Mouse (Mus musculus) intestine, embryonic 14.5 days (tissue): ENCODE measurements around the gene Dock4. TPM values are rescaled to one million over a fixed set of nuclear protein-coding genes. Genes with fewer than 3 reads are reported as not detected.

Source experiments
- ATAC-seq: fragments of 200-750 bp; cut with Nextera tagmentation; replicated peaks from 2 replicates; pipeline ENCODE4 v1.8.0; 2017; ENCODE audit warnings: low read depth, moderate number of reproducible peaks, moderate TSS enrichment, moderate library complexity; ENCODE audit not compliant: low FRiP score, low TSS enrichment
- DNase-seq: peaks from one replicate; pipeline ENCODE4 v3.0.0-alpha.2; 2018; ENCODE audit warnings: low spot score
- H3K27ac ChIP-seq: fragments of 300-500 bp; sonication (generic); 2 replicates; pipeline ENCODE4 v1.5.1; 2014; ENCODE audit warnings: low read depth, mild to moderate bottlenecking, control low read depth
- H3K27me3 ChIP-seq: fragments of 300-500 bp; sonication (generic); replicated peaks from 2 replicates; pipeline ENCODE4 v1.6.1; 2014; ENCODE audit warnings: low read length, control low read depth; ENCODE audit not compliant: control insufficient read depth, insufficient read depth
- H3K36me3 ChIP-seq: fragments of 300-500 bp; sonication (generic); 2 replicates; pipeline ENCODE4 v1.6.1; 2014; ENCODE audit warnings: low read length, control low read depth; ENCODE audit not compliant: control insufficient read depth, insufficient read depth
- H3K4me1 ChIP-seq: fragments of 300-500 bp; sonication (generic); replicated peaks from 2 replicates; pipeline ENCODE4 v1.6.1; 2014; ENCODE audit warnings: low read length, control low read depth, mixed read lengths; ENCODE audit not compliant: control insufficient read depth, insufficient read depth
- H3K4me2 ChIP-seq: fragments of 300-500 bp; sonication (generic); 2 replicates; pipeline ENCODE4 v1.6.1; 2014; ENCODE audit warnings: low read length
- H3K4me3 ChIP-seq: fragments of 300-500 bp; sonication (generic); 2 replicates; pipeline ENCODE4 v1.5.1; 2014; ENCODE audit warnings: low read depth, low read length, control low read depth, mixed read lengths
- H3K9ac ChIP-seq: fragments of 300-500 bp; sonication (generic); 2 replicates; pipeline ENCODE4 v1.6.1; 2014; ENCODE audit warnings: mild to moderate bottlenecking, low read length
- H3K9me3 ChIP-seq: fragments of 300-500 bp; sonication (generic); 2 replicates; pipeline ENCODE4 v1.6.1; 2016; ENCODE audit warnings: low read length, control low read depth; ENCODE audit not compliant: control insufficient read depth
- WGBS: fragments of 180-500 bp; shearing (Covaris S2); extraction: QIAGEN DNeasy Blood & Tissue Kit; methylation state at CpG from one replicate; pipeline ENCODE4 v1.1.7; 2014; 5-methylcytosine and 5-hydroxymethylcytosine counted together
- polyA plus RNA-seq: library from polyadenylated mRNA; unstranded; fragments of >200 nt; fragmentation: Nextera tagmentation; extraction: Ambion mirVana; gene quantifications from 2 replicates; pipeline ENCODE4 v1.2.1, GENCODE M21; 2014

Gene Dock4
- polyA plus RNA-seq, 1 experiment from 2014 or later, result 10.6 TPM

DNA sequence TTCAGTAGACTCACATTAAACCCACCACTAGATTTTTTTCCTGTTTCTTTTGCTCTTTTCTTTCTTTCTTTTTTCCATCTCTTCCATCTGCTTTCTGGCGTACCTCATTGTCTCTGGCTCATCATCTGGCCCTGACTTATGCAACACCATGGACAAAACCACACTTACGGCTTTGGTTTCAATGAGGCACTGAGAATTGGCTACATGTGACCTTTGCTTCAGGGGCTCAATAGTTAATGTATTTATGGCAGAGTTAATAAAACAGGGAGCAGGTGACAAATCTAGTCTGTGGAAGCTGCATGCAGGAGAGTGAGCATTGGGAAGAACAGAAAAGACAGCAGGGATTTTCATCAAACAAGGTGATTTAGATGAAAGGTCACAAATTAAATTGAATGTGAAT lies 131.0 kb downstream of the Dock4 start:
- H3K4me1 ChIP-seq, result 0 out of 2 replicates have a peak, but pooled peaks cover 2% of the 10 kb centered on the region
- H3K4me2 ChIP-seq, result no peak overlapping the region
- no peak for ATAC-seq
- 84% methylated on average over 2 of the region's 2 CpGs for WGBS
- DNase-seq, result no peak
- H3K27ac ChIP-seq, result no peak overlapping the region
- no peaks in the 10 kb centered on the region for H3K27me3 ChIP-seq
- no peak overlapping the region for H3K4me3 ChIP-seq
- H3K36me3 ChIP-seq, result no peaks in the 10 kb centered on the region
- H3K9me3 ChIP-seq, result no peaks in the 10 kb centered on the region
- no peak overlapping the region for H3K9ac ChIP-seq

DNA sequence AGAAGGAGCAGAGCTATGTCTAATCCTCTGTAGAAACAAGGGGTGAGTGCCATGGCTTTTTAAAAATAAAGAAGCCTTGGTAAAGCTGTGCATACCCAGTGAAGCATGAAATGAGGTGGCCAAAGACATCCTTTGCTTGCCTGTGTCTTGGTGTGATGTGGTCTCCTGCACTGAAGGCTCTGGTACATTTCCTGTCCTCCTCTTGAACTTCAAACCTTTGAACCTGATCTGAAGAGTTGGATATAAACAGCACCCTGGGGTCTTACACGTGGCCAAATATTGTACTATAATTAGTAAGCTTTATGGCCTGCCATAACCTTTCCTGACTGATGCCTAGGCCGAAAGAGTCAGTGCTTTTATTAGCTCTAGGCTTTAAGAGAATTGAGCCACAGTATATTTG lies 134.6 kb downstream of the Dock4 start:
- WGBS, result 12% methylated on average over 2 of the region's 2 CpGs
- no peak overlapping the region for H3K27ac ChIP-seq
- no peak overlapping the region for H3K9ac ChIP-seq
- 0 out of 2 replicates have a peak, but pooled peaks cover 2% of the 10 kb centered on the region for H3K4me1 ChIP-seq
- no peaks in the 10 kb centered on the region for H3K36me3 ChIP-seq
- ATAC-seq, result peak; percentile 66; the same call in 1 of the 2 replicates
- H3K27me3 ChIP-seq, result no peaks in the 10 kb centered on the region
- DNase-seq, result no peak
- H3K4me2 ChIP-seq, result no peak overlapping the region
- H3K4me3 ChIP-seq, result no peak overlapping the region
- H3K9me3 ChIP-seq, result no peaks in the 10 kb centered on the region

GRCm38 (mm10) chr12:40581037-40581436 lies 135.3 kb downstream of the Dock4 start:
- no peak overlapping the region for H3K4me2 ChIP-seq
- H3K27me3 ChIP-seq, result no peaks in the 10 kb centered on the region
- no peak overlapping the region for H3K9ac ChIP-seq
- H3K4me3 ChIP-seq, result no peak overlapping the region
- H3K4me1 ChIP-seq, result 0 out of 2 replicates have a peak, but pooled peaks cover 2% of the 10 kb centered on the region
- no peak overlapping the region for H3K27ac ChIP-seq
- ATAC-seq, result no peak
- DNase-seq, result no peak
- no peaks in the 10 kb centered on the region for H3K9me3 ChIP-seq
- no peaks in the 10 kb centered on the region for H3K36me3 ChIP-seq
- 64% methylated on average over 3 of the region's 3 CpGs for WGBS

DNA sequence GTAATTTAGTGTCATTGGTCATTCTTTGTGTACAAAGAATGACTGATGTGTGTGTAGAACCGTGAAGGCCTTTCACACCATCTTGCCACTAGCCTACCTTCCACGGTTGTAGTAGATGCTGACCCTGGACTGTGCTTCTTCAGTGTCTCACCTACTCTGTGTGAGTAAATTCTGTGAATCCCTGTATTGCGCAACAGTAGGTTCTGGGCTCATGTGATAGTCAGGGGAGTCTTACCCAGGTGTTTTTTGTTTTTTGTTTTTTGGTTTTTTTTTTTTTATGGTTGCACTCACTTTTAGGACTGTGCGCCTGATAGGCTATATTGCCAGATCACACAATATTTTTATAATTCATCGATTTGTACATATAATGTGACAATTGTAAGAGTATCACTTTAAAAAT lies 136.3 kb downstream of the Dock4 start:
- Histone ChIP-seq H3K27ac (no peak overlapping the region), H3K4me2 (no peak overlapping the region), H3K36me3 (no peaks in the 10 kb centered on the region), H3K4me3 (no peak overlapping the region), H3K4me1 (0 out of 2 replicates have a peak, but pooled peaks cover 2% of the 10 kb centered on the region), H3K9ac (no peak overlapping the region), H3K9me3 (no peaks in the 10 kb centered on the region), H3K27me3 (no peaks in the 10 kb centered on the region)
- 85% methylated on average over 5 of the region's 5 CpGs for WGBS
- ATAC-seq (no peak), DNase-seq (no peak)

GRCm38 (mm10) chr12:40584526-40585289 lies 139.0 kb downstream of the Dock4 start:
- Histone ChIP-seq H3K36me3 (no peaks in the 10 kb centered on the region), H3K4me3 (no peak overlapping the region), H3K4me1 (0 out of 2 replicates have a peak, but pooled peaks cover 2% of the 10 kb centered on the region), H3K27me3 (no peaks in the 10 kb centered on the region), H3K4me2 (no peak overlapping the region), H3K27ac (no peak overlapping the region), H3K9me3 (no peaks in the 10 kb centered on the region), H3K9ac (no peak overlapping the region)
- WGBS, result 82% methylated on average over 7 of the region's 7 CpGs
- no peak for DNase-seq
- ATAC-seq, result no peak

GRCm38 (mm10) chr12:40585456-40586141 lies 139.8 kb downstream of the Dock4 start:
- Histone ChIP-seq H3K9me3 (no peaks in the 10 kb centered on the region), H3K9ac (no peak overlapping the region), H3K4me3 (no peak overlapping the region), H3K27me3 (no peaks in the 10 kb centered on the region), H3K4me1 (0 out of 2 replicates have a peak, but pooled peaks cover 2% of the 10 kb centered on the region), H3K36me3 (no peaks in the 10 kb centered on the region), H3K4me2 (no peak overlapping the region), H3K27ac (no peak overlapping the region)
- no peak for DNase-seq
- ATAC-seq, result no peak
- WGBS, result 86% methylated on average over 4 of the region's 4 CpGs

DNA sequence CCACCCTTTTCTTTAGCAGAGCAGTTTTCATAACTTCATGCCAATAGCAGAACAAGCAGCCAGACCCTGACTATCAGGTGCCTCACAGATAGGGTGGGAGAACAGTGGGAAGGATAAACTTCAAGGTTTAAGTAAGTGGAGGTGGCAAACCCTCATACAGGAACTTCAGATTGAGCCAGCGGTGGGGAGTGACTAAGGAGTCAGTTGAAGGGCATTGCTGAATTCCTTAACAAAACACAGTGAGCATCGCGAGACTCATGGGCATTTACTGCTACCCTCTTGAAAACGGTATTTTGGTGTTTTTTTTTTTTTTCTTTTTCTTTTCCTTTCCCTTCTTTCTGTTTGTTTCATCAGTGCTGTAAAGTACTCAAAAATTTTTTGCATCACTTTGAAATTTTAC lies 148.4 kb downstream of the Dock4 start:
- Histone ChIP-seq H3K27ac (no peak overlapping the region), H3K4me2 (no peak overlapping the region), H3K9me3 (no peaks in the 10 kb centered on the region), H3K4me1 (no peaks in the 10 kb centered on the region), H3K4me3 (no peak overlapping the region), H3K36me3 (no peaks in the 10 kb centered on the region), H3K9ac (no peak overlapping the region), H3K27me3 (no peaks in the 10 kb centered on the region)
- DNase-seq (no peak), ATAC-seq (no peak)
- 73% methylated on average over 4 of the region's 4 CpGs for WGBS

DNA sequence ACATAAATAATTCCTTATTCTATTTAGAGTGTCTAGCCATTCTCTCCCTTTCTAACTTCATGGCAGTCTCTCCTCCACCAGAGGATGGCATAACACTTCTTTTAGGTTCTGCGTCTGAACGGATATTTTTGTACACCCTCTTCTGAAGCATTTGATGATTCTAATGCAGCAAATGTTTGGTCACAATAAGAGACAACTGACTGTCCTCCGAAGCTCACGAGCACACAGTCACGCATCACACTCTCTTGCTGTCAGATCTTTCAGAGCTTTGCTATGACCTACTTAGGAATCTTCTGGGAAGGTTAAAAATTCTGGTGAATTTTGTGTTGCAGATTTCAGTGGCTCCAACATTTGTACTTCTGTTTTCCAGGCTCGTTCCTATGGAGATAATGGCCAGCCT lies 149.7 kb downstream of the Dock4 start:
- H3K27me3 ChIP-seq, result no peaks in the 10 kb centered on the region
- no peaks in the 10 kb centered on the region for H3K4me1 ChIP-seq
- H3K9me3 ChIP-seq, result no peaks in the 10 kb centered on the region
- no peak overlapping the region for H3K27ac ChIP-seq
- no peak overlapping the region for H3K9ac ChIP-seq
- 91% methylated on average over 6 of the region's 6 CpGs for WGBS
- no peak overlapping the region for H3K4me2 ChIP-seq
- H3K4me3 ChIP-seq, result no peak overlapping the region
- H3K36me3 ChIP-seq, result no peaks in the 10 kb centered on the region
- ATAC-seq (no peak), DNase-seq (no peak)
